Mouse (Mus musculus) olfactory bulb, adult 2 months (tissue): ENCODE results near the gene Gm11492. TPM values are rescaled to one million over a fixed set of nuclear protein-coding genes. Genes with fewer than 3 reads are reported as not detected.

Experiments used
- H3K27ac ChIP-seq: fragments of 200-500 bp; 2 replicates; pipeline ENCODE4 v1.5.1; 2012; ENCODE audit warnings: low read depth, low read length; ENCODE audit not compliant: insufficient read depth
- H3K4me1 ChIP-seq: fragments of 200-500 bp; 2 replicates; pipeline ENCODE4 v1.6.1; 2012; ENCODE audit warnings: low read length; ENCODE audit not compliant: control insufficient read depth, insufficient read depth
- H3K4me3 ChIP-seq: fragments of 200-500 bp; 2 replicates; pipeline ENCODE4 v1.5.1; 2012; ENCODE audit warnings: mild to moderate bottlenecking, low read depth, low read length, moderate library complexity; ENCODE audit not compliant: insufficient read depth
- CTCF ChIP-seq: fragments of 200-500 bp; IDR thresholded peaks from 2 replicates; pipeline ENCODE4 v1.5.1; 2012; ENCODE audit warnings: low read depth, mild to moderate bottlenecking, low read length, moderate library complexity; ENCODE audit not compliant: insufficient read depth
- POLR2A ChIP-seq: fragments of 200-500 bp; IDR thresholded peaks from 2 replicates; pipeline ENCODE4 v1.6.1; 2012; ENCODE audit warnings: mild to moderate bottlenecking, low read depth, low read length, moderate library complexity; ENCODE audit not compliant: insufficient read depth
- WGBS: fragments of 180-500 bp; shearing (Covaris S2); methylation state at CpG from one replicate; pipeline ENCODE4 v1.1.7; 2018; 5-methylcytosine and 5-hydroxymethylcytosine counted together
- polyA plus RNA-seq: library from polyadenylated mRNA; stranded (reverse); fragments of >200 nt; gene quantifications from 2 replicates; pipeline ENCODE4 v1.2.4, GENCODE M21; 2012; ENCODE audit warnings: low replicate concordance; ENCODE audit not compliant: missing spikeins, insufficient read depth, insufficient read length

The Gm11492 gene
- polyA plus RNA-seq, 1 experiment = not detected

- TF ChIP-seq POLR2A (no peak), CTCF (no peak)
- Histone ChIP-seq H3K4me1 (peaks cover 35% of the 10 kb centered on the region), H3K27ac (peak overlapping the region; percentile 72), H3K4me3 (peak overlapping the region; percentile 81)
- 31% methylated on average over 13 of the region's 13 CpGs for WGBS
Measured at GRCm38 (mm10) chr11:87592713-87593598, 26.5 kb downstream of the Gm11492 start.

GRCm38 (mm10) chr11:87595327-87595841 is 28.9 kb downstream of the Gm11492 start:
- peak; percentile 73 for TF ChIP-seq POLR2A
- no peak for TF ChIP-seq CTCF
- WGBS = 2% methylated on average over 37 of the region's 37 CpGs
- Histone ChIP-seq H3K4me3 (peak overlapping the region; percentile 84), H3K4me1 (peaks cover 37% of the 10 kb centered on the region), H3K27ac (peak overlapping the region; percentile 65)

- Histone ChIP-seq H3K27ac (peak overlapping the region; percentile 65), H3K4me1 (peaks cover 37% of the 10 kb centered on the region), H3K4me3 (peak overlapping the region; percentile 84)
- no peak for TF ChIP-seq CTCF
- no peak for TF ChIP-seq POLR2A
- WGBS = 6% methylated on average over 7 of the region's 7 CpGs
Measured at GRCm38 (mm10) chr11:87595976-87596375, 29.5 kb downstream of the Gm11492 start.

- TF ChIP-seq POLR2A = no peak
- TF ChIP-seq CTCF = no peak
- 20% methylated on average over 2 of the region's 2 CpGs for WGBS
- peaks cover 37% of the 10 kb centered on the region for H3K4me1 ChIP-seq
- peak overlapping the region; percentile 60 for H3K27ac ChIP-seq
- peak overlapping the region; percentile 84 for H3K4me3 ChIP-seq
Measured at GRCm38 (mm10) chr11:87596492-87596891, 30.0 kb downstream of the Gm11492 start.

- H3K4me3 ChIP-seq = no peak overlapping the region
- no peak overlapping the region for H3K27ac ChIP-seq
- H3K4me1 ChIP-seq = peaks cover 37% of the 10 kb centered on the region
- TF ChIP-seq POLR2A (no peak), CTCF (no peak)
Measured at GRCm38 (mm10) chr11:87597061-87597460, 30.6 kb downstream of the Gm11492 start.

- no peak for TF ChIP-seq CTCF
- no peak for TF ChIP-seq POLR2A
- 80% methylated on average over 13 of the region's 13 CpGs for WGBS
Measured at GRCm38 (mm10) chr11:87599395-87600089, 33.1 kb downstream of the Gm11492 start.

GRCm38 (mm10) chr11:87600322-87600853 is 33.9 kb downstream of the Gm11492 start:
- 86% methylated on average over 10 of the region's 10 CpGs for WGBS
- Histone ChIP-seq H3K4me3 (no peak overlapping the region), H3K4me1 (peaks cover 29% of the 10 kb centered on the region), H3K27ac (no peak overlapping the region)
- no peak for TF ChIP-seq POLR2A
- no peak for TF ChIP-seq CTCF

More at GRCm38 (mm10) chr11:87599395-87600089, 33.1 kb downstream of the Gm11492 start:
- no peak overlapping the region for H3K4me3 ChIP-seq
- H3K4me1 ChIP-seq = peaks cover 33% of the 10 kb centered on the region
- H3K27ac ChIP-seq = no peak overlapping the region

GRCm38 (mm10) chr11:87602234-87602633 is 35.8 kb downstream of the Gm11492 start:
- no peak overlapping the region for H3K27ac ChIP-seq

GRCm38 (mm10) chr11:87603571-87603970 is 37.1 kb downstream of the Gm11492 start:
- H3K4me3 ChIP-seq = no peak overlapping the region
- no peak overlapping the region for H3K27ac ChIP-seq
- 94% methylated on average over 2 of the region's 2 CpGs for WGBS
- TF ChIP-seq POLR2A (no peak), CTCF (no peak)
- H3K4me1 ChIP-seq = peaks cover 13% of the 10 kb centered on the region; the same call in 1 of the 2 replicates

More at GRCm38 (mm10) chr11:87602234-87602633, 35.8 kb downstream of the Gm11492 start:
- Histone ChIP-seq H3K4me3 (no peak overlapping the region), H3K4me1 (peaks cover 16% of the 10 kb centered on the region)
- no peak for TF ChIP-seq POLR2A
- WGBS = 91% methylated on average over 9 of the region's 9 CpGs

GRCm38 (mm10) chr11:87609264-87609663 is 42.8 kb downstream of the Gm11492 start:
- WGBS = 71% methylated on average over 7 of the region's 7 CpGs
- TF ChIP-seq POLR2A (no peak), CTCF (no peak)
- Histone ChIP-seq H3K4me1 (peaks cover 10% of the 10 kb centered on the region; the same call in 1 of the 2 replicates), H3K4me3 (no peak overlapping the region), H3K27ac (no peak overlapping the region)
